Mouse (Mus musculus) lung, postnatal 4 days (tissue): ENCODE measurements around the gene Jun.

Source experiments
- DNase-seq, 2 experiments: peaks; one replicate each; pipeline ENCODE4 v3.0.0; 2021

The Jun gene

GRCm38 (mm10) chr4:95052025-95052899 lies at the start of gene Jun:
Gene Jun, minus strand, starts transcription at chr4:95052222.
- peak; percentile 99 for DNase-seq

GRCm38 (mm10) chr4:95101684-95102083 lies 49.7 kb upstream of the Jun start:
- no peak for DNase-seq

DNA sequence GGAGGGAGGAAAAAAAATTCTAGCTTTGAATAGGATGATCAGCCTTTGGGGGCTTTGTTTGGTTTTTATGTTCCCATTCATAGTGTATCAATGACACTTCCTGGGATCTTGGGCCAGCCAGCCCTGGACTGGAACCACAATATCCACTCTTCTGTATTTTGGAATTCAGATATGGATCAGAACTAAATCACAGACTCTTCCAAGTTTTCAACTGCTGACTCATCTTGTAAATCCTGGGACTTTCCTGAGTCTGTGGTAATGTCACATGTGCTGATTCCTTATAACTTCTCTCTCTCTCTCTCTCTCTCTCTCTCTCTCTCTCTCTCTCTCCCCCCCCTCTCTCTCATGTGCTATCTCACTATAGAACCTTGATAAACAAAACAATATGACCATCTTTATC lies 48.7 kb upstream of the Jun start:
- no peak for DNase-seq

DNA sequence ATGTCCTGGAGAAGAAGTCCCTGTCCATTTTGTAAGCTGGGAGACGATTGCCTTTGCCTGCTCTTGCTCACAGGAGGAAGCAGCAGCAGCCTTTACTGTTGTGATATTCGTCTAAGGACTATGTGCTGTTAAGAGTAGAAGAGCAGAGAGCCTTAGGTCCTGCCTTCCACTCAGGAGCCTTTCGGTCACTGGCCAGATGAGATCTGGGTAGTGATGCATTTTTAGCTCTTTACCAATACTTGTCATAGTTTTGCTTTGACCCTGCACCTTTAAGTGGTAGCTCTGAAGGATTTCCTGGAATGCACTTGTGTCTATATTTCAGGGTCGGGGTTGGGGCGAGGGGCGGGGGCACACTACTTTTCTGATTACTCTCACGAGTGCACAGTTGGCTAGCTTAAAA lies 47.4 kb upstream of the Jun start:
- DNase-seq: no peak

DNA sequence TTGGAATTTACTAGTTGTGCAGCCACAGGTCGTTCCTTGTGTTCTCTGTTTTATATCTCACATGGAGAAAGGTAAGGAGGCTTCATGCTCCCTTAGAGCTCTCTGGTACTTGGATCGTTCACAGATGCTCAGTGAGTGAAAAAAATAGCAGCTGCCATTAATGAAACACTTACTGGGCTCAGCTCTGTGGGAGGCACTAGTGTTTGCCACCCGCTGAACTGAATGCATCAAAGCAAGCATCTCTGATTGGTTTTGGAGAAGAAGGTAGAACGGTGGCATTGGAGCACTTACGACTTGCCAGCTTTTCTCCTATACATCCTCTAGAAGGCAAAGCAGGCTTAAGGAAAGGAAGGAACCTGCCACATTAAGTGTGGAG lies 46.7 kb upstream of the Jun start:
- no peak for DNase-seq

DNA sequence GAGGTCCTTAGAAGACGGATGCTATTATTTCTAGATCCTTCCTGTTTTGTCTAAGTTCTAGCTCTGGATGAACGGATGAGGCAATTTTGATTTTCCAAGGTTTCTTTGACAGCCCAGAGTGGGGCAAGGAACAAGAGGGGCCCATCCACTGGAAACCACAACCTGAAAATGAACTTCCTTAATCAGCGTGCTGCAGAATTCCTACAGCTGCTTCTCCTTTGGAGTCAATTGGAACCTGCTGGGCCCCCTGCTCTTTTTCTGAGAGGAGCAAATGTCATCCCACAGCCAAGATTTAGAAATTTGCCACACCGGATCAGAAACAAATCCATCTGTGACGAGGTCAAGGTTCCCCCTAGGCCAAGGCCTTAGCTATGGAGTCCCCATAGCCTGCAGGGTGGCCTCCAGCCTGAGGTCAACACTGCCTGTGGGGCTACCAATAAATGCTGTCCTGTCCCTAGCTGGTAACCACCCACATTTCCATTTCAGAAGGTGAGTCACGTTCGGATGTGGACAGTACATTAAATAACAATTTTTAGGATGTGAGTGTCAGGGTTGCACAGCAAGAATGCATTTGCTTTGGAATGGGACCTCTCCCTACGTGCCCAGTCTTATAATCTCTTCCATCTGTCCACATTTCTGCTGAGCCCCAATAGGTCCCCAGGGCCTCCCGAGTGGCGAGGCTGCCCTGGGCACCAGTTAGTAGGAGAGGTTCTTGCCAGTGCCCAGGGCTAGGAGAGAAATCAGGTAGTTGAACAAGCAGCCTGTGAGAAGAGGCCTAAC lies 46.1 kb upstream of the Jun start:
- no peak for DNase-seq

DNA sequence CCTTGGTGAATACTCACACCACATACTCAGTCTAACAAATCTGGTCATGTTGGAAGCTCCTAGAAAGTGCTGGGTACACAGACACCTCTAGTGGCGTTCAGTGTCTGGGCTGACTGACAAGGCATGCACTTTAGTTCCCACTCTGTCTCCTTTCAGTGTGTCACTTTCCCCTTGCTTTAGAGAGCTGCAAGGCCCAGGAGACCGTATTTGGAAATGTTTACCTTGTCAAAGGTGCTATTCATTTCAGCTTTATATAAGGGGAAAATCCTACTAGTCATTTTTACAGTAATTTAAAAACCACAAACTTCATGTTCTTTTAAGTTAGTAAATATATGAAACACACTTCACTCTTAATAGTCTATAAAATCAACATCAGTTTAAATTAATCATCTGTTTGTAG lies 44.7 kb upstream of the Jun start:
- no peak for DNase-seq

DNA sequence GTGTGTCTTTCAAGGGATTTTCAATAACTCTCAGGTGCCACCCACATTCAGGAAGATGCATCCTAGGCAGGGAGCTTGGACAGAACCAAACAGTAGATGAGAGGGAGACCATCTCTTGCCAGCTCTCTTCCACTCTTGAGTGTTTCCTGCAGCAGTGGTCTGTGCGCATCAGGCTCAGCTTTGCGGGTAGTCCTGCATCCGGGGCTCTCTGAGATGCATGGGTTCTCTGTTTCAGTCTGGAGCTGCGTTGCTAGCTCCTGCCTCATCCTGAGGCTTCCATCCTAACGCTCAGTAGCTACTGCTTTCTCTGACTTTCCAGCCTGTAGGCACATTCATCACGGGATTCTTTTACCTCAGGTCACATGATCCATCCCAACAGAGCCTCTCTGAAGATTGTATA lies 43.9 kb upstream of the Jun start:
- no peak for DNase-seq

- no peak for DNase-seq
Observed at GRCm38 (mm10) chr4:95095355-95095754, 43.3 kb upstream of the Jun start.

DNA sequence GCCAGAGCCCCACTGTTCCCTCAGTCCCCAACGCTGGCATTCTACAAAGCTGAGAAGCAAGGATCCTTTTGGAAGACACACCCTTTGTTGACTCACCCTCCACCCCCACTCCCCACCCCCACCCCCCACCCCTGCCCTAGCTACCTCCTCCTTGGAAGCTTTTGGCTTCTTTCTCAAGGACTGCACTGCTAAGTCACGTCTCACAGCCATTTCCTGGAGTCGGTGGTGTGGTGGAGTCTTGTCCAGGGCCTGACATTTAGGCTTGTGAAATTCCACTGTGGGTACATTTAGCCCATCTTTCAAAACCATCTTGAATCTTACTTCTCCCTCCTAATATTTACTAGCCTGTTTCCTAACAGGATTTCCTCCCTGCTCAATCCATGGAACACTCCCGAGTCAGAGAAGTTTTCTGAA lies 42.7 kb upstream of the Jun start:
- DNase-seq: peak; percentile 48 to 72

DNA sequence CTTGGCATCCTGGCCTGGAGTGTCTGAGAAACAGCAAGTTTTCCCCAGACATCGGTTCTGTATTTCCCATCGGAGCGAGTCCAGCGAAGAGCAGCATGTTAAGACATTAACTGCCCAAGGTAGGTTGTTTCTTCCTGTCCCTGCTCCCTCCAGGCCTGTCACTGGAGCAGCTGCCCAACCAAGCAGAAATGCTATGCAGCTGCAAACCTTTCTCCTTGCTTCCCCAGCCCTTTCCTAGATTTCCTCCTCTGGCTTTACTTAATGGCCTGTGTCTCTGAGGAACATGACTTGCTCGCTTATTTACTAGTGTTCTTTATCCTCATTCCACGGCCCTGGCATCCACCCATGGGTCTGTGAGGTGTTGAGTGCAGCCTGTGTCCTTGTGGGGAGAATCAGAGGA lies 41.6 kb upstream of the Jun start:
- DNase-seq: no peak

- DNase-seq: no peak
Observed at GRCm38 (mm10) chr4:95092516-95092915, 40.5 kb upstream of the Jun start.

- no peak for DNase-seq
Observed at GRCm38 (mm10) chr4:95091536-95091935, 39.5 kb upstream of the Jun start.

DNA sequence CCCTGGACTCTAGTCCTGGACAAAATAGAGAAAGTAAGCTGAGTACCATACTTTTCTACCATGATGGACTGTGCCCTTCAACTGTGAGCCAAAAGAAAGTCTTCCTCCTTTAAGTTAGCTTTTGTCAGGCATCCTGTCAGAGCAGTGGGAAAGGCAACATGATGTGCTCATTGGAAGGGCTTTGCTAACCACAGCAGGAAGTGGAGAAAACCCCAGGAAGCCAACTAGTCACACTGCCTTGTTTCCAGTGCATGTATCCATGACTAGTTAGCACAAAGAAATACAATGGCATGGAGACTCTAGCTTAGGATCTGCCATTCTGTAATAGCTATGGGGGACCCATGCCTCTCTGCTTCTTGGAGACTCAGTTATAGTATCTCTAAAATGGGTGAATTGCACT lies 37.9 kb upstream of the Jun start:
- no peak for DNase-seq

GRCm38 (mm10) chr4:95089053-95089452 lies 37.0 kb upstream of the Jun start:
- no peak for DNase-seq

- DNase-seq: no peak
Observed at GRCm38 (mm10) chr4:95083957-95084356, 31.9 kb upstream of the Jun start.

DNA sequence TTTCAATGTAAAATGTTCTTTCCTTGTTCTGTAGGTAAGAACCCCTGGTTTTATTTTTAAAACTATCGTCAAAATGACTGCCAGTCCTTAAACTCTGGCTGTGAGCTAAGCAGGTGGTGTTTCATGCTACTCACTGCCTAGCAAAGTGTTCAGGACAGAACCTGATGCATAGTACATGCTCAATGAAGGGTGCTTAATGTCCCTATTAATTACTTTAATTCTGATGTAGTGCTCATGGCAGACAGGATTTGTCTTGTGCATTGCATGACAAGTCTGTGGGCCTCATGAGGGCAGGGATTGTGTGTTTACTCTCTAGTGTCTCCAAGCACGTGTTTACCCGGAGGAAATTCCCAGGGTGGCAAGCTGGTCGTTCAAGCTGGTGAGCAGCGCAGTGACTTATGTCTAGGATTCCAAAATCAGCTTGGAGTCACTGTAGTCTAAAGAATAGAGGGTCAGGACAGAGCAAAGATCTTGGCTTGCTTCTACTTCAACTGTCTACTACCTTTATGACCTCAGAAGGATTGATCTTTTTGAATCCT lies 31.2 kb upstream of the Jun start:
- DNase-seq: no peak

DNA sequence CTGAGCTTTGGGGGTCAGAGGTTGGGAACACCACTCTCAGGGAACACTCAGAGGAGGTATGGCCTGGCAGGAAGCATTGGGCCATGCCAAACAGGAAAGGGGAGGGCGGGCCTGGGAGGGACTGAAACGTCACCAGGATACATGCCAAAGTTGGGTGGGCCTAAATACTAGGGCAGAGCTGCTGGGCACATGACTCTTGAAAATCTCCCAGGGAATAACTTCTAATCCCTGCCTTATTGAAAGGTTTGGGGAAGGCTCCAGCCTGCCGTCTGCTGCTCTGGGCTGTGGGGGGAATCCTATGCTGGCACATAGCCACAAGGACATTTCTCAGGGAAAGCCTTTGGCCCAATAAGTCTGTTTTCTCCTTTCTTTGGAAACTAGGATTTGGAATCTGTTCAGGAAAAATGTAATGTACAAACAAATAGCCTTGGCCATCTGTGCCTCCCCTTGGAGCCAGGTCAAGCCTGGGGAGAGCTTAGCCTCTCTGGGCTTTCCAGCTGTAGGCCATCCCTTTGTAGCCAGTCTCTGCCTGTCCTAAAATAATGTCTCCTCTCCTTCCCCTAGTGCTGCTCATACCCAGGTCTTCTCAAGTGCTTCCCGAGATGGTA lies 30.6 kb upstream of the Jun start:
- DNase-seq: peak; percentile 76 to 83

- no peak for DNase-seq
Observed at GRCm38 (mm10) chr4:95081632-95082031, 29.6 kb upstream of the Jun start.

GRCm38 (mm10) chr4:95078625-95079024 lies 26.6 kb upstream of the Jun start:
- no peak for DNase-seq

DNA sequence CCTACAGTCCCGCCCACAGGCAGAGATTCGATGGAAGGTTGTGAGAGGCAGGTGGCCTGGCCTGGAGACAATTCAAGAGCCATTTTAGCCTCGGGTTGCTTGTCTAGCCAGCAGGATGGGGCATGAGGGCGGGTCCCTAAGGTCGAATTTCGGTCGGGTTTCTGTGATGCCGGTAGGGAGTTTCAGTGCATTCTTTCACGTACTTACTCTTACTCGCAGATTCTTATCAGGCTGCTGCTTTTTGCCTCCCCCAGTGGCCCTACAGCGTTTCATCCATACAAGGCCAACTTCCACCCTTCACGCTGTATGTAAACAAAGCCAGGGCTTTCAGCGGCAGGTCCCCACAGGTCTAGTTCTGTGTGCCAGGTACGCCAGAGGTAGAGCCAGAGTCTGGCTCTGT lies 24.3 kb upstream of the Jun start:
- DNase-seq: peak; percentile 17 to 50

- DNase-seq: peak; percentile 52 to 69
Observed at GRCm38 (mm10) chr4:95075591-95076002, 23.6 kb upstream of the Jun start.

- DNase-seq: peak; percentile 25 to 53
Observed at GRCm38 (mm10) chr4:95074319-95074718, 22.3 kb upstream of the Jun start.
